Mouse (Mus musculus): Measurements from ENCODE around the gene Rad17. TPM values are rescaled to one million over a fixed set of nuclear protein-coding genes. Genes with fewer than 3 reads are reported as not detected.

Rad17 gene
- polyA plus RNA-seq, 1 experiment from 2014 or later = 11.4 TPM

DNA sequence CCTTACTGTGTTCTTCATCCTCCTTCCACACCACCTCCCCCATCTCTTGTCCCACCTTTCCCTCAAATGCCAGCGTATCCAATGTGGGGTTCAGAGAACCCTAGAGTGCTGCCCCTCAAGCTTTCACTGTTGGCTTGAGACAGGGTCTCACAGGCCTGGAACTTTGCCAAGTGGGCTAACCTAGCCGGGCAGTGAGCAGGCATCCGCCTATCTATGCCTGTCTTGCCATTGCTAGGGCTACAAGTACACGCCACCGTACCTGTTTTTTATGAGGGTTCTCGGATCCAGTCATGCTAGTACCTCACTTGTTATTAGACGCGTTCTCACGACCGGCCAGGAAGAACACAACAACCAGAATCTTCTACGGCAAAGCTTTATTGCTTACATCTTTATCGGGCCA is 62.2 kb downstream of the Rad17 start:
- WGBS (ENCODE audit: insufficient replicate concordance) = 86% methylated on average over 11 of the region's 12 CpGs

DNA sequence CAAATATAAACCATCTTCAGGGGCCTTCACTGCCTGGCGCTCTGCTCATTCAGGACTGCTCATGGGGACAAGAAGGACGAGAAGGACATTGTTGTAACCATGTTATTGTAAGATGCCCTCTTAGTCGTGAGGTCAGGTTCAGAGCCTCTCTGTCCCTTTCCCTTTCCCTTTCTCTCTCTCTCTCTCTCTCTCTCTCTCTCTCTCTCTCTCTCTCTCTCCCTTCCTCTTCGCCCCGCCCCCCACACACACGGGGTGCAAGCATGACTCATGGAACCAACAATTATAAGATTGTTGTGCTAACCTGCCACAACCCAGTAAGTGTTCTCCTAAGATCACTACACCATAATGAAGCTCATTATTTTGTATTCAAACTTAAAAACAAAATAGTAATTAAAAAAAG is 68.7 kb downstream of the Rad17 start:
- Histone ChIP-seq H3K9ac (ENCODE audit: low read depth, low read length) (no peak overlapping the region), H3K36me3 (ENCODE audit: control insufficient read depth, insufficient read depth) (no peaks in the 10 kb centered on the region), H3K9me3 (replicated peaks; ENCODE audit: control insufficient read depth, low read length) (no peaks in the 10 kb centered on the region), H3K27ac (ENCODE audit: low read length) (no peak overlapping the region), H3K27me3 (ENCODE audit: control insufficient read depth, insufficient read depth, low read depth, low read length) (no peaks in the 10 kb centered on the region), H3K4me3 (ENCODE audit: low read depth, low read length) (no peak overlapping the region), H3K4me1 (ENCODE audit: control insufficient read depth, low read depth, low read length) (no peaks in the 10 kb centered on the region; the same call in 1 of the 2 replicates), H3K4me2 (ENCODE audit: low read depth, low read length) (no peak overlapping the region)
- ATAC-seq (ENCODE audit: low read depth) = no peak
- 44% methylated on average over 6 of the region's 6 CpGs for WGBS (ENCODE audit: insufficient replicate concordance)

More for the DNA sequence above, 62.2 kb downstream of the Rad17 start:
- ATAC-seq (ENCODE audit: low read depth) = 0 out of 2 replicates have a peak, but pooled peaks have one; percentile 37
- Histone ChIP-seq H3K9ac (ENCODE audit: low read depth, low read length) (no peak overlapping the region), H3K4me3 (ENCODE audit: low read depth, low read length) (peak overlapping the region; percentile 38), H3K36me3 (ENCODE audit: control insufficient read depth, insufficient read depth) (0 out of 2 replicates have a peak, but pooled peaks cover 4% of the 10 kb centered on the region), H3K27ac (ENCODE audit: low read length) (no peak overlapping the region), H3K27me3 (ENCODE audit: control insufficient read depth, insufficient read depth, low read depth, low read length) (no peaks in the 10 kb centered on the region), H3K4me1 (ENCODE audit: control insufficient read depth, low read depth, low read length) (no peaks in the 10 kb centered on the region), H3K9me3 (replicated peaks; ENCODE audit: control insufficient read depth, low read length) (no peaks in the 10 kb centered on the region), H3K4me2 (ENCODE audit: low read depth, low read length) (0 out of 2 replicates have a peak overlapping the region, but pooled peaks have one; percentile 36)

DNA sequence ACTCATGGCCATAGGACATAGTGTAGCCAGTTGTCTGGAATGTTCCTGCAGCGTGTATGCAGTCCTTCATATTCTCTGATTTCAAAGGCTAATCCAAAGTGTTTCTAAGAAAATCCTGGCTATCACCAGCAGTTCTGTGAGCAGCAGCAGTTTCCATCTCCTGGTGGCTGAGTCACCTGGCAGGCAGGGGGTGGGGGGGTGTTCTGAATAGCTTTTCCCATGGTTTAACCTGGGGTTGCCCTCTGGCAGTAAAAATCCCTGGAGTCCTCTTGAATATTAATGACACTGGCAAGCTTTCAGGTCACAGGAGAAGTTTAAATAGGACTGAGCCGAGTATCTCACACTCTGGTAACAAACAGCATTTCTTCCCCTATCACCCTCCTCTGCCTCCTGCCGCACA is 69.2 kb downstream of the Rad17 start:
- no peaks in the 10 kb centered on the region for H3K36me3 ChIP-seq (ENCODE audit: control insufficient read depth, insufficient read depth)
- no peak overlapping the region for H3K4me3 ChIP-seq (ENCODE audit: low read depth, low read length)
- no peaks in the 10 kb centered on the region for H3K27me3 ChIP-seq (ENCODE audit: control insufficient read depth, insufficient read depth, low read depth, low read length)
- no peaks in the 10 kb centered on the region; the same call in 1 of the 2 replicates for H3K4me1 ChIP-seq (ENCODE audit: control insufficient read depth, low read depth, low read length)
- H3K9me3 ChIP-seq (replicated peaks; ENCODE audit: control insufficient read depth, low read length) = no peaks in the 10 kb centered on the region
- ATAC-seq (ENCODE audit: low read depth) = no peak
- no peak overlapping the region for H3K27ac ChIP-seq (ENCODE audit: low read length)
- H3K9ac ChIP-seq (ENCODE audit: low read depth, low read length) = no peak overlapping the region
- no peak overlapping the region for H3K4me2 ChIP-seq (ENCODE audit: low read depth, low read length)
- 44% methylated on average over 3 of the region's 3 CpGs for WGBS (ENCODE audit: insufficient replicate concordance)

DNA sequence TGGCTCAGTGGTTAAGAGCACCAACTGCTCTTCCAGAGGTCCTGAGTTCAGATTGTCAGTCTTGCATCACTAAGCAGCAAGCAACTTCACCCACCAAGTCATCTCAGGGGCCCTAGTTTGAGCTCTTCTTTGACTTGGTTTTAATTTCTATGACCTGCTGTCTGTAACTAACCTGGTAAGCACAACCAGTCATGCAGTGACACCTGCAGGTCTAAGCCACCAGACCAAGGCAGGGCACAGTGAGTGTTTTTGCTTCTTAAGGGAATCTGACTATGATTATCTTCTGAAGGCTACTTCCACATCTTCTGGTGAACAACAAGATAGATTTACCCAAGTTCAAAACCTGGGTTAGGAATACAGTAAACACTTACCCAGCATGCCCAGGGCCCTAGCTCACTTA is 70.9 kb downstream of the Rad17 start:
- Histone ChIP-seq H3K4me2 (ENCODE audit: low read depth, low read length) (no peak overlapping the region), H3K9me3 (replicated peaks; ENCODE audit: control insufficient read depth, low read length) (no peaks in the 10 kb centered on the region), H3K27ac (ENCODE audit: low read length) (0 out of 2 replicates have a peak overlapping the region, but pooled peaks have one; percentile 53), H3K4me1 (ENCODE audit: control insufficient read depth, low read depth, low read length) (no peaks in the 10 kb centered on the region; the same call in 1 of the 2 replicates), H3K9ac (ENCODE audit: low read depth, low read length) (no peak overlapping the region), H3K27me3 (ENCODE audit: control insufficient read depth, insufficient read depth, low read depth, low read length) (no peaks in the 10 kb centered on the region), H3K4me3 (ENCODE audit: low read depth, low read length) (no peak overlapping the region), H3K36me3 (ENCODE audit: control insufficient read depth, insufficient read depth) (no peaks in the 10 kb centered on the region)
- ATAC-seq (ENCODE audit: low read depth) = no peak

DNA sequence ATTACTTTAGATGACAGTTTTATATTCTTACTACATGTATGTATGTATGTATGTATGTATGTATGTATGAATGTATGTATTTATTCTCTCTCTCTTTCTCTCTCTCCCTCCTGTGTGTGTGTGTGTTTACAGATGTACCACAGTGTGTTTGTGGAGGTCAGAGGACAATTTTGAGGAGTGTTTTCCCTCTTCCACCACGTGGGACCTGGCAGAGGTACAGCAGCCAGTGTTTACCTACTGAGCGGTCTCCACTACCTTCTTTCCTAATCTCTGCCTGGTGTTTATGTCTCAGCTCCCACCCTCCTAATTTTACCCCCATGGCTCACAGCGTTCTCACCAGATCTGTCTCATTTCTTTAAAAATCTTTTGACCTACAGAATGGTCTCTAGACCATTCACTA is 71.6 kb downstream of the Rad17 start:
- Histone ChIP-seq H3K4me1 (ENCODE audit: control insufficient read depth, low read depth, low read length) (no peaks in the 10 kb centered on the region; the same call in 1 of the 2 replicates), H3K4me2 (ENCODE audit: low read depth, low read length) (no peak overlapping the region), H3K27me3 (ENCODE audit: control insufficient read depth, insufficient read depth, low read depth, low read length) (no peaks in the 10 kb centered on the region), H3K9ac (ENCODE audit: low read depth, low read length) (no peak overlapping the region), H3K4me3 (ENCODE audit: low read depth, low read length) (no peak overlapping the region), H3K27ac (ENCODE audit: low read length) (peak overlapping the region; percentile 53; the same call in 1 of the 2 replicates), H3K36me3 (ENCODE audit: control insufficient read depth, insufficient read depth) (no peaks in the 10 kb centered on the region), H3K9me3 (replicated peaks; ENCODE audit: control insufficient read depth, low read length) (no peaks in the 10 kb centered on the region)
- ATAC-seq (ENCODE audit: low read depth) = peak; percentile 87
- WGBS (ENCODE audit: insufficient replicate concordance) = 40% methylated on average over 3 of the region's 3 CpGs

DNA sequence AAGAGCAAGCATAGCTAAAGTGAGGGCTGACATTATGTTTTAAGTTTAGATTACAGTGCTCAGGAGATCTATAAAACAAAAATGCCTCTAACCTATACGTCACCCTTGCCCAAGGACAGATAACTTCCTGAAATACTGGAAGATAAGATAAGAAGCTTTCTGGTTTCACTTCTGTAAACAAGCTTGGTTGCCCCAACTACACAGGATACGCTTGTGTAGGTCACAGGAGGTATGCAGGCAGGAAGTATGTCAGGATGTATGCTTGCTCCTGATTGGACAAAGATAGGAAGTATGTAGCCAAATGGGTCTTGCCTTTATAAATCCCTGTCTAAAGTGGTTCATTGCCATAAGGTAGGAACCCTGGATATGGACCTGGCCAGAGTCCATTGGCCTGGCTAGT is 74.9 kb downstream of the Rad17 start:
- Histone ChIP-seq H3K4me3 (ENCODE audit: low read depth, low read length) (no peak overlapping the region), H3K9ac (ENCODE audit: low read depth, low read length) (no peak overlapping the region), H3K27me3 (ENCODE audit: control insufficient read depth, insufficient read depth, low read depth, low read length) (no peaks in the 10 kb centered on the region), H3K4me1 (ENCODE audit: control insufficient read depth, low read depth, low read length) (no peaks in the 10 kb centered on the region; the same call in 1 of the 2 replicates), H3K9me3 (replicated peaks; ENCODE audit: control insufficient read depth, low read length) (no peaks in the 10 kb centered on the region), H3K36me3 (ENCODE audit: control insufficient read depth, insufficient read depth) (no peaks in the 10 kb centered on the region), H3K4me2 (ENCODE audit: low read depth, low read length) (no peak overlapping the region), H3K27ac (ENCODE audit: low read length) (no peak overlapping the region)
- ATAC-seq (ENCODE audit: low read depth) = peak; percentile 38; the same call in 1 of the 2 replicates
- WGBS (ENCODE audit: insufficient replicate concordance) = 11% methylated on average over 2 of the region's 2 CpGs

DNA sequence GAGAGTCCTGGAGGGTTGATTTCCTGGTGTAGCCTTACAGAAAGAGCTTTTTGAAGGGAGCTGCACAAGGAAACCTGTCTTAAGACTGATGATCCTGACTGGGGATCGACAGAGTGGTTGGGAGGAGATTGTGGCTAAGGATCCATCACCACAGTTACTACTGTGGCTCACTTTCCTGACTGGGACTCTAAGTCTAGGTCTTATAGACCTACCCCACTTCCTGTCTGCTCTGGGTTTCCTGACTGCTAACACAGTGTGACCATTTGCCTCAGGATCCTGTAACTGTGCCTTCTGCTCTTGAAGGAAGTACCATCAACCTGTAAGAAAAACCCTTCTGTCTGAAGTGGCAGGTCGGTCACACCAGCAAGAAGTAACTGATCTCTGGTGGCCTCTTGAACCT is 80.1 kb downstream of the Rad17 start:
- Histone ChIP-seq H3K9me3 (replicated peaks; ENCODE audit: control insufficient read depth, low read length) (no peaks in the 10 kb centered on the region), H3K9ac (ENCODE audit: low read depth, low read length) (no peak overlapping the region), H3K27me3 (ENCODE audit: control insufficient read depth, insufficient read depth, low read depth, low read length) (no peaks in the 10 kb centered on the region), H3K27ac (ENCODE audit: low read length) (no peak overlapping the region), H3K36me3 (ENCODE audit: control insufficient read depth, insufficient read depth) (no peaks in the 10 kb centered on the region), H3K4me3 (ENCODE audit: low read depth, low read length) (no peak overlapping the region), H3K4me1 (ENCODE audit: control insufficient read depth, low read depth, low read length) (no peaks in the 10 kb centered on the region), H3K4me2 (ENCODE audit: low read depth, low read length) (no peak overlapping the region)
- ATAC-seq (ENCODE audit: low read depth) = no peak
- WGBS (ENCODE audit: insufficient replicate concordance) = 31% methylated on average over 2 of the region's 2 CpGs

DNA sequence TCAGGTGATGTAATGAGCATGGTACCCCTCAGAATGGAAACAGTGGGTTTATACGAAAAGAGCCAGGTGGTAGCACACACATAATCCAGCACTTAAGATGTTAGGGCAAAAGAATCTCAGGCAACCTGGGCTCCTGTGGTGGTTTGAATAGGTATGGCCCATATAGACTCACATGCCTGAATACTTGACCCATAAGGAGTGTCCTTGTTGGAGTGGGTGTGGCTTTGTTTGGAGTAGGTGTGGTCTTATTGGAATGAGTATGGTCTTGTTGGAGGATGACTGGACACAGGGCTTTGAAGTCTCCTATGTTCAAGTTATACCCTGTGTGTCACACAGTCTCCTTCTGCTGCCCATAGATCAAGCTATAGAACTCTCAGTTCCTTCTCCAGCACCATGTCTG is 82.5 kb downstream of the Rad17 start:
- Histone ChIP-seq H3K4me2 (ENCODE audit: low read depth, low read length) (no peak overlapping the region), H3K4me1 (ENCODE audit: control insufficient read depth, low read depth, low read length) (no peaks in the 10 kb centered on the region), H3K27ac (ENCODE audit: low read length) (no peak overlapping the region), H3K27me3 (ENCODE audit: control insufficient read depth, insufficient read depth, low read depth, low read length) (no peaks in the 10 kb centered on the region), H3K4me3 (ENCODE audit: low read depth, low read length) (no peak overlapping the region), H3K9me3 (replicated peaks; ENCODE audit: control insufficient read depth, low read length) (no peaks in the 10 kb centered on the region), H3K36me3 (ENCODE audit: control insufficient read depth, insufficient read depth) (no peaks in the 10 kb centered on the region), H3K9ac (ENCODE audit: low read depth, low read length) (no peak overlapping the region)
- no peak for ATAC-seq (ENCODE audit: low read depth)
- 88% methylated on average over 1 of the region's 1 CpGs for WGBS (ENCODE audit: insufficient replicate concordance)
